Mouse (Mus musculus) liver, adult 2 months (tissue): ENCODE measurements at regions not wholly inside any gene's neighbourhood (a gene's known extent, or its start where the extent isn't known, plus 50 kb on each side); places are given as distances from the start of the nearest gene placed in this dataset.

ENCODE experiments used
- CTCF ChIP-seq: fragments of 200-500 bp; IDR thresholded peaks from 2 replicates; pipeline ENCODE4 v1.5.1; 2011; ENCODE audit warnings: low read depth, low read length, control low read depth
- POLR2A ChIP-seq: fragments of 200-500 bp; IDR thresholded peaks from 2 replicates; pipeline ENCODE4 v1.6.1; 2011; ENCODE audit warnings: low read length, control low read depth; ENCODE audit not compliant: insufficient read depth; ENCODE audit errors: extremely low read depth

GRCm38 (mm10) chr14:67126254-67126653, 1117.2 kb upstream of the Gulo start:
- TF ChIP-seq POLR2A (no peak), CTCF (no peak)
